Mouse (Mus musculus) liver, adult 2 months (tissue): Measurements from ENCODE around the gene C7. TPM values are rescaled to one million over a fixed set of nuclear protein-coding genes. Genes with fewer than 3 reads are reported as not detected.
"Not testable (repeated sequence)": the region's sequence is repeated elsewhere in the genome, so short reads cannot be mapped to it uniquely, and the experiment has no call there.

Experiments
- DNase-seq: peaks from one replicate; pipeline ENCODE4 v3.0.0-alpha.2; 2011; ENCODE audit warnings: low read depth, low spot score; ENCODE audit errors: extremely low read depth
- H3K27ac ChIP-seq: fragments of 200-500 bp; replicated peaks from 2 replicates; pipeline ENCODE4 v1.5.1; 2012; ENCODE audit warnings: low read depth, mild to moderate bottlenecking, control low read depth, inconsistent platforms, low read length; ENCODE audit not compliant: insufficient read depth
- H3K27me3 ChIP-seq: fragments of 200-500 bp; 2 replicates; pipeline ENCODE4 v1.6.1; 2012; ENCODE audit warnings: mild to moderate bottlenecking, moderate library complexity, low read length, inconsistent platforms; ENCODE audit not compliant: control insufficient read depth, insufficient read depth
- H3K36me3 ChIP-seq: fragments of 200-500 bp; 2 replicates; pipeline ENCODE4 v1.6.1; 2012; ENCODE audit warnings: low read length, inconsistent platforms; ENCODE audit not compliant: control insufficient read depth, insufficient read depth
- H3K4me1 ChIP-seq: fragments of 200-500 bp; 2 replicates; pipeline ENCODE4 v1.6.1; 2011; ENCODE audit warnings: low read length; ENCODE audit not compliant: control insufficient read depth, insufficient read depth
- H3K4me3 ChIP-seq: fragments of 200-500 bp; 2 replicates; pipeline ENCODE4 v1.5.1; 2011; ENCODE audit warnings: low read depth, mild to moderate bottlenecking, control low read depth, low read length, moderate library complexity; ENCODE audit not compliant: insufficient read depth
- H3K79me2 ChIP-seq: fragments of 200-500 bp; 2 replicates; pipeline ENCODE4 v1.6.1; 2012; ENCODE audit warnings: inconsistent platforms, mild to moderate bottlenecking, low read length, moderate library complexity; ENCODE audit not compliant: control insufficient read depth, insufficient read depth
- H3K9ac ChIP-seq: fragments of 200-500 bp; 2 replicates; pipeline ENCODE4 v1.6.1; 2012; ENCODE audit warnings: low read depth, mild to moderate bottlenecking, control low read depth, inconsistent platforms, low read length
- CTCF ChIP-seq: fragments of 200-500 bp; IDR thresholded peaks from 2 replicates; pipeline ENCODE4 v1.5.1; 2011; ENCODE audit warnings: low read depth, low read length, control low read depth
- POLR2A ChIP-seq: fragments of 200-500 bp; IDR thresholded peaks from 2 replicates; pipeline ENCODE4 v1.6.1; 2011; ENCODE audit warnings: low read length, control low read depth; ENCODE audit not compliant: insufficient read depth; ENCODE audit errors: extremely low read depth
- WGBS: fragments of 180-500 bp; shearing (Covaris S2); methylation state at CpG from one replicate; pipeline ENCODE4 v1.1.7; 2018; 5-methylcytosine and 5-hydroxymethylcytosine counted together
- polyA plus RNA-seq: library from polyadenylated mRNA; depleted of rRNA; stranded (reverse); fragments of >200 nt; gene quantifications from 2 replicates; pipeline ENCODE4 v1.2.3, GENCODE M21; 2012
- total RNA-seq: library from RNA; depleted of rRNA; stranded (reverse); fragments of >200 nt; gene quantifications from 2 replicates; pipeline ENCODE4 v1.2.3, GENCODE M21; 2014

Gene C7
- total and polyA plus RNA-seq, 2 experiments, result 0.11 to 0.46 TPM

- TF ChIP-seq POLR2A (no peak), CTCF (no peak; the same call in 1 of the 2 replicates)
- no peak overlapping the region for H3K4me3 ChIP-seq
- no peaks in the 10 kb centered on the region for H3K79me2 ChIP-seq
- no peak for DNase-seq
- H3K27me3 ChIP-seq, result no peaks in the 10 kb centered on the region
- H3K27ac ChIP-seq, result no peak overlapping the region
- 1% methylated on average over 2 of the region's 2 CpGs for WGBS
- H3K36me3 ChIP-seq, result no peaks in the 10 kb centered on the region
- H3K4me1 ChIP-seq, result no peaks in the 10 kb centered on the region
- no peak overlapping the region for H3K9ac ChIP-seq
These were observed 22.6 kb upstream of the C7 start for GRCm38 (mm10) chr15:5086162-5086561.

DNA sequence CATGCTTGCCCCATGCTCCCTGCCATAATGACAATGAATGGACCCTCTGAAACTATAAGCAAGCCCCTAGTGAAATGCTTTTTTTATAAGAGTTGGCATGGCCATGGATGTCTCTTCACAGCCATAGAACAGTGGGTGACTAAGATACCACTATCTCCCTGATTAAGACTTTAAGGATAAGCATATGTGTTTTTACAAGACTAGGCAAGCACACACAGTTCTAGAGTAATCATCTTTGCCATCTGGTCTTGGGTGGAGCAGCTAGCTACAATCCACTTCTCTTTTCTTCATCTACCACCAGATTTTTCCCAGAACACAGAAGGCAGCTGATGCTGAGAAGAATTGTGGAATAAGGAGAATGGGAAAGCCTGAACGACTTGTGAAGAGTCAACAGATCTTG, 17.7 kb upstream of the C7 start:
- Histone ChIP-seq H3K36me3 (no peaks in the 10 kb centered on the region), H3K27me3 (no peaks in the 10 kb centered on the region), H3K27ac (no peak overlapping the region), H3K4me1 (no peaks in the 10 kb centered on the region), H3K79me2 (no peaks in the 10 kb centered on the region), H3K4me3 (no peak overlapping the region), H3K9ac (no peak overlapping the region)
- no peak for DNase-seq
- no peak for TF ChIP-seq CTCF
- TF ChIP-seq POLR2A, result no peak
- WGBS, result 78% methylated on average over 1 of the region's 1 CpGs

DNA sequence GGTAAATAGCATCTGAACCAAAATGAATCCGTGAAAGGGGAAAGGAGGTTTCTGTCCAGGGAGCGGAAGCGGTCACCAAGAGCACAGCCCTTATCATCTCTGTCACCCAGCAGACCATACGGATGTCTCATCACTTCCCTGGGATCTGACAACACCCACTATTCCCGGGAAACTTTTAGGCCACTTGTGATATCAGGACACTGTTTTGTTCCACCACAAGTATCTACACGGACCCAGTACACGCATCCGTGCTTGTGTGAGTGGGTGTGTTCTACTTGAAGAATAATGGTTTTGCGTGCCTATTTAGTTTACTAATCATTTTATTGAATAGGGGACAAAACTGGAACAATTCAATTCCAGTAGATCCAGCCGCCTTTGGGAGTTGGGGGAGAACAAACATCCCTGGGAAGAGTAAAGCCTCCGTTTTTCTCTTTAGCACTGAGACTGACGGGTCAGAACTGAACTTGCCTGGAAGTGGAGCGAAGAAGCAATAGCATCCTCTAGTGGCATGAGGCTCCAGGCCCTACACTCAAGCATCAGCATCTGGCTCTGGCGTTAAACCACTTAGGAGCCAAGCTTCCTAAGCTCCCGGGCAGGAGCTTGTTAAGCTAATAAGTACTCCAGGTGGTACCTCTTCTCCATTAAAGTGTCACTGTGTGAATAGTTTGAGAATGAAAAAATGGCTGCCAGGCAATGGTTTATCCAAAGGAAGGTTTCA, 5.4 kb upstream of the C7 start:
- no peak overlapping the region for H3K4me3 ChIP-seq
- no peaks in the 10 kb centered on the region for H3K27me3 ChIP-seq
- 51% methylated on average over 15 of the region's 15 CpGs for WGBS
- no peaks in the 10 kb centered on the region for H3K4me1 ChIP-seq
- H3K27ac ChIP-seq, result no peak overlapping the region
- TF ChIP-seq POLR2A, result no peak
- peak; percentile 62; the same call in 1 of the 2 replicates for TF ChIP-seq CTCF
- peak; percentile 1 for DNase-seq
- no peak overlapping the region for H3K9ac ChIP-seq
- no peaks in the 10 kb centered on the region for H3K79me2 ChIP-seq
- H3K36me3 ChIP-seq, result no peaks in the 10 kb centered on the region

GRCm38 (mm10) chr15:5045560-5046284, 17.8 kb downstream of the C7 start:
- no peaks in the 10 kb centered on the region for H3K36me3 ChIP-seq
- 34% methylated on average over 11 of the region's 11 CpGs for WGBS
- H3K27ac ChIP-seq, result no peak overlapping the region
- DNase-seq, result no peak
- no peaks in the 10 kb centered on the region for H3K27me3 ChIP-seq
- H3K4me1 ChIP-seq, result peaks cover 3% of the 10 kb centered on the region; the same call in 1 of the 2 replicates
- H3K9ac ChIP-seq, result no peak overlapping the region
- H3K4me3 ChIP-seq, result no peak overlapping the region
- TF ChIP-seq CTCF (no peak), POLR2A (no peak)
- H3K79me2 ChIP-seq, result no peaks in the 10 kb centered on the region

- no peak for DNase-seq
- Histone ChIP-seq H3K27ac (no peak overlapping the region), H3K27me3 (no peaks in the 10 kb centered on the region), H3K79me2 (no peaks in the 10 kb centered on the region), H3K4me1 (no peaks in the 10 kb centered on the region), H3K36me3 (no peaks in the 10 kb centered on the region), H3K9ac (no peak overlapping the region), H3K4me3 (no peak overlapping the region)
- WGBS, result 94% methylated on average over 4 of the region's 4 CpGs
- TF ChIP-seq CTCF (no peak), POLR2A (no peak)
These were observed 34.3 kb downstream of the C7 start for GRCm38 (mm10) chr15:5029256-5029655.

DNA sequence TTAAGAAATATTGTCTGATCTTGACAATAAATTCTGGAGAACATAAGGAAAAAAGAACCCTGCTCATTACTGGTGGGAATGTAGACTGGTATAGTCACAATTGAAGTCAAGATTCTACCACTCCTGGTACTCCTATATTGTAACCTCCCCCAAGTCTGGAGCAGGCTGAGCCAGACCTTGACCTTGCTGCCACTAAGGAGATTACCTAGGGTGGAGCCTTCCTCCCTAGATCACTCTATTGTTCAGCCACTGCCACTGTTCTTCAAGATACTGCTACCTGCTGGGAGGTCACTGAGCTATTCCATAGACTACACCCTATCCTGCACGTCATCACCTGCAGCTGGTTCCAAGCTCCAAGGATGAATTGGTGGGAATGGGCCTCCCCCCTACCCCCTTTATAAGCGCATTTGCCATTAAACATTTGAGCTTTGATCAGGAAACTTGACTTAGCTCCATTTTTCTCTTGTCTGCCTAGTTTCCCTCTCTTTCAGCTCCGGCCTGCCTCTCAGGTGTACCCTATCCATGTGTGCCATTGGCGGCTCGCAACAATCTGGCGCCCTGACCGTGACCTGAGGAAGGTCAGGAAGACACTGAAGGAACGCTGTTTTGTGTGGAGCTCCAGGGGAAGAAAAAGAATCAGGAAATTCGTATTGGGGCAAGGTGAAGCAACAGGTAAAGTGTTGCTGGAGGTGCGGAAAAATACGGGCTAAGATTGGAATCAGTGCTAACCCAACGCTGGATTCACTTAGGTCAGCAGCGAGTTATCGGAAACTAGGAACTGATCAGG, 39.9 kb downstream of the C7 start:
- H3K79me2 ChIP-seq, H3K36me3 ChIP-seq, H3K4me3 ChIP-seq, H3K9ac ChIP-seq, H3K27ac ChIP-seq, H3K4me1 ChIP-seq, DNase-seq, H3K27me3 ChIP-seq: not testable (repeated sequence)
- 89% methylated on average over 14 of the region's 14 CpGs for WGBS
